Mouse (Mus musculus): Measurements from ENCODE around the gene Ifnar1. TPM values are rescaled to one million over a fixed set of nuclear protein-coding genes. Genes with fewer than 3 reads are reported as not detected.

Gene Ifnar1
- polyA plus RNA-seq, 1 experiment: 29.7 TPM

- TF ChIP-seq CTCF (IDR thresholded peaks at IDR 0.05; ENCODE audit: insufficient read depth, low read length): no peak
- no peak for TF ChIP-seq POLR2A (IDR thresholded peaks at IDR 0.05; ENCODE audit: borderline replicate concordance, extremely low read depth, low read depth, low read length)
- Histone ChIP-seq H3K4me3 (replicated peaks; ENCODE audit: extremely low read depth, low read depth, low read length) (no peak overlapping the region), H3K4me1 (ENCODE audit: control insufficient read depth, insufficient read depth, low read length) (peaks cover 7% of the 10 kb centered on the region)
- no peak for DNase-seq
- WGBS: 60% methylated on average over 8 of the region's 8 CpGs
These were observed 38.1 kb upstream of the Ifnar1 start for GRCm38 (mm10) chr16:91446778-91447511.

- no peak overlapping the region for H3K4me3 ChIP-seq (replicated peaks; ENCODE audit: extremely low read depth, low read depth, low read length)
- 34% methylated on average over 6 of the region's 6 CpGs for WGBS
- TF ChIP-seq POLR2A (IDR thresholded peaks at IDR 0.05; ENCODE audit: borderline replicate concordance, extremely low read depth, low read depth, low read length) (no peak), CTCF (IDR thresholded peaks at IDR 0.05; ENCODE audit: insufficient read depth, low read length) (no peak)
- H3K4me1 ChIP-seq (ENCODE audit: control insufficient read depth, insufficient read depth, low read length): peaks cover 12% of the 10 kb centered on the region
- peak; percentile 22 for DNase-seq
These were observed 37.5 kb upstream of the Ifnar1 start for GRCm38 (mm10) chr16:91447512-91447900.

DNA sequence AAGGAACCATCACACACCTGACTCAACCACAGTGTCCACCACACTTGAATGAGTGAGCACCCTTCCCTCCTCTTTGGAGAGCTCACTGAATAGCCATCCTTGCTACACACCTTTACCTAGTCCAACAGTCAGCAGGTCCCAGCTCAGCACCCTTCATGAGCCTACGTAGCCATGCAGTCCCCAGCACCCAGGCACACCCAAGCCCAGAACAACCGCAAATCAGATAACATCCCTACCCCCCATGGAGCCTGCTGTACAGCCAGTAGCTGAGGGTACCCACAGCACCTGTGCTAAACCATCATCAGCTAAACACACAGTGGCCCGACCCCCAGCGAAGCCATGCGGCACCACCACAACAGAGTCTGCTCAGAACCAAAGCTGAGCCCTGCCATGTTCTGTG, 37.0 kb upstream of the Ifnar1 start:
- H3K4me3 ChIP-seq (replicated peaks; ENCODE audit: extremely low read depth, low read depth, low read length): no peak overlapping the region
- TF ChIP-seq CTCF (IDR thresholded peaks at IDR 0.05; ENCODE audit: insufficient read depth, low read length) (no peak), POLR2A (IDR thresholded peaks at IDR 0.05; ENCODE audit: borderline replicate concordance, extremely low read depth, low read depth, low read length) (no peak)
- 90% methylated on average over 5 of the region's 5 CpGs for WGBS
- DNase-seq: no peak
- H3K4me1 ChIP-seq (ENCODE audit: control insufficient read depth, insufficient read depth, low read length): peaks cover 15% of the 10 kb centered on the region

- 90% methylated on average over 7 of the region's 7 CpGs for WGBS
- Histone ChIP-seq H3K4me1 (ENCODE audit: control insufficient read depth, insufficient read depth, low read length) (peaks cover 22% of the 10 kb centered on the region), H3K4me3 (replicated peaks; ENCODE audit: extremely low read depth, low read depth, low read length) (no peak overlapping the region)
- TF ChIP-seq POLR2A (IDR thresholded peaks at IDR 0.05; ENCODE audit: borderline replicate concordance, extremely low read depth, low read depth, low read length) (no peak), CTCF (IDR thresholded peaks at IDR 0.05; ENCODE audit: insufficient read depth, low read length) (no peak)
- no peak for DNase-seq
These were observed 36.1 kb upstream of the Ifnar1 start for GRCm38 (mm10) chr16:91448895-91449294.

DNA sequence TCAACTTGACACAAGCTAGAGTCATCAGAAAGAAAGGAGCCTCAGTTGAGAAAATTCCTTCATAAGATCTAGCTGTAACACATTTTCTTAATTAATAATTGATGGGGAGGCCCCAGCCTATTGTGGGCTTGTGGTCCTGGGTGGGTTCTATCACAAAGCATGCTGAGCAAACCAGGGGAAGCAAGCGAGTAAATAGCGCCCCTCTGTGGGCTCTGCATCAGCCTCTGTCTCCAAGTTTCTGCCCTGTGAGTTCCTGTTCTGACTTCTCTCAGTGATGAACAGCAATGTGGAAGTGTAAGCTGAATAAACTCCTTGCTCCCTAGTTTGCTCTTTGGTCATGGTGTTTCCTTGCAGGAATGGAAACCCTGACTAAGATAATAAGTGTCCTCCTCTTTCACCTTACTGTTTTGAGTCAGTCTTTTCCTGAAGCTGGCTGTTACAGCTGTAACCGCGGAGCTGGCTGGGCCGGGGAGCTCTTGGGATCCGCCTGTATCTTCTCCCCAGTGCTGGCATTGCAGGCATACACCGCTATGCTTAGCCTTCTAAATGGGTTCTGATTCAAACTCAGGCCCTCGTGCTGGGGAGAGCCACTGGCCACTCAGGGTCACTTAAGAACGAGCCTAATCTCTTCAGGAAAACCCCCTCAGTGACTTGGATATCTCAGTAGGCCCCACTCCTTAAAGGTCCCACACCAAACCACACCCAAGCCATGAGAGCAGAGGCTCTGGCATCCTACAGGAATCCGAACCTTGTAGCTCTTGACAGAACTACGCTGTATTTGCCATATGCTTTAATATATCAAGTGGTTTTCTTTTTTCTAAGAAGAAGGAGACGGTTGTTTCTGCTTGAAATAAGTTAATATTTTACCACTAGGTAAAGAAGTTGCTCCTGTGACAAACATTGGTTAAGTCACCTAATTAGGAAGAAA, 34.6 kb upstream of the Ifnar1 start:
- peaks cover 22% of the 10 kb centered on the region for H3K4me1 ChIP-seq (ENCODE audit: control insufficient read depth, insufficient read depth, low read length)
- H3K4me3 ChIP-seq (replicated peaks; ENCODE audit: extremely low read depth, low read depth, low read length): no peak overlapping the region
- no peak for TF ChIP-seq POLR2A (IDR thresholded peaks at IDR 0.05; ENCODE audit: borderline replicate concordance, extremely low read depth, low read depth, low read length)
- 0 out of 2 replicates have a peak, but pooled peaks have one; percentile 2 for TF ChIP-seq CTCF (IDR thresholded peaks at IDR 0.05; ENCODE audit: insufficient read depth, low read length)
- 78% methylated on average over 12 of the region's 12 CpGs for WGBS
- DNase-seq: no peak

- H3K4me1 ChIP-seq (ENCODE audit: control insufficient read depth, insufficient read depth, low read length): peaks cover 22% of the 10 kb centered on the region
- 55% methylated on average over 2 of the region's 2 CpGs for WGBS
- no peak for TF ChIP-seq CTCF (IDR thresholded peaks at IDR 0.05; ENCODE audit: insufficient read depth, low read length)
- TF ChIP-seq POLR2A (IDR thresholded peaks at IDR 0.05; ENCODE audit: borderline replicate concordance, extremely low read depth, low read depth, low read length): no peak
- no peak overlapping the region for H3K4me3 ChIP-seq (replicated peaks; ENCODE audit: extremely low read depth, low read depth, low read length)
- no peak for DNase-seq
These were observed 33.1 kb upstream of the Ifnar1 start for GRCm38 (mm10) chr16:91451949-91452348.

GRCm38 (mm10) chr16:91452363-91452896, 32.6 kb upstream of the Ifnar1 start:
- Histone ChIP-seq H3K4me3 (replicated peaks; ENCODE audit: extremely low read depth, low read depth, low read length) (no peak overlapping the region), H3K4me1 (ENCODE audit: control insufficient read depth, insufficient read depth, low read length) (peaks cover 18% of the 10 kb centered on the region)
- peak; percentile 32 for DNase-seq
- WGBS: 8% methylated on average over 6 of the region's 6 CpGs
- TF ChIP-seq CTCF (IDR thresholded peaks at IDR 0.05; ENCODE audit: insufficient read depth, low read length): no peak
- TF ChIP-seq POLR2A (IDR thresholded peaks at IDR 0.05; ENCODE audit: borderline replicate concordance, extremely low read depth, low read depth, low read length): no peak

DNA sequence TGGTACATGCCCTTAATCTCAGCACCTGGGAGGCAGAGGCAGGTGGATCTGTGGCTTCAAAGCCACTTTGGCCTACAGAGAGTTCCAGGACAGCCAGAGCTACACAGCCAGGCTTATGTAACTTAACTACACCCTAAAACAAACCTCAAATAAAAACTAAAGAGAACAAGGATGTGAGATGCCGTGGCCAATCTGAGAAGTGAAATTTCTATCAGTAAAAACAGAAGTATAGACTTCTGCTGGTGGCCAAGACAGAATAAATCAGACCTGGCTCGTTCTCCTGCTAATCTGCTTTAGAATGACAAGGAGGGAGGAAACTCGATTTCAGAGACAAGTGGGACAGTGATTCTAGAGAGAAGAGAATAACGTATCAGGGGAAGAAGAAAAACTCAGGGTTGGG, 29.2 kb upstream of the Ifnar1 start:
- Histone ChIP-seq H3K4me3 (replicated peaks; ENCODE audit: extremely low read depth, low read depth, low read length) (no peak overlapping the region), H3K4me1 (ENCODE audit: control insufficient read depth, insufficient read depth, low read length) (peaks cover 20% of the 10 kb centered on the region)
- DNase-seq: no peak
- TF ChIP-seq CTCF (IDR thresholded peaks at IDR 0.05; ENCODE audit: insufficient read depth, low read length) (no peak), POLR2A (IDR thresholded peaks at IDR 0.05; ENCODE audit: borderline replicate concordance, extremely low read depth, low read depth, low read length) (no peak)
- WGBS: 69% methylated on average over 4 of the region's 4 CpGs

DNA sequence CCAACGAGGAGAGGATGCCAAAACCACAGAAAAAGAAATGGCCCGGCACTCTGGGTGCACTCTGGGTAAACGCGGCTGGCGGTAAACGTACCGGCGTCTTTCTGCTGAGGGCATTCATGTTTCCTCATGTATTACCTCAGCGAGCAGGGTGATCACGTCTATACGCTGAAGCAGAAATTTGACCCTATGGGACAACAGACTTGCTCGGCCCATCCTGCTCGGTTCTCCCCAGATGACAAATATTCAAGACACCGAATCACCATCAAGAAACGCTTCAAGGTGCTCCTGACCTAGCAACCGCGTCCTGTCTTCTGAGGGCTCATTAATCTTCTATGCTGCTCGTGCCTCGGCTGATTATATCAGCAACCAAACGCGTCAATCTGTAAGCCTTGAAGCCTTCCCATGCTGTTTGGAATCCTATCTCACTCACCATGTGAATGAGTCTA, 26.7 kb upstream of the Ifnar1 start:
- whole genome bisulfite sequencing: 64% methylated on average over 21 of the region's 21 CpGs
- DNase-seq: no peak

More for the DNA sequence above, 26.7 kb upstream of the Ifnar1 start:
- no peak for TF ChIP-seq CTCF (IDR thresholded peaks at IDR 0.05; ENCODE audit: insufficient read depth, low read length)
- no peak for TF ChIP-seq POLR2A (IDR thresholded peaks at IDR 0.05; ENCODE audit: borderline replicate concordance, extremely low read depth, low read depth, low read length)
- peaks cover 7% of the 10 kb centered on the region for H3K4me1 ChIP-seq (ENCODE audit: control insufficient read depth, insufficient read depth, low read length)
- no peak overlapping the region for H3K4me3 ChIP-seq (replicated peaks; ENCODE audit: extremely low read depth, low read depth, low read length)

Measured in lung, adult 2 months (tissue).